Mouse (Mus musculus) induced T-regulatory cell, adult 2 months (primary cell): ENCODE data around the gene Nek9.
A peak's percentile ranks its signal among the peaks of the same experiment; 100 is the strongest.
"Not testable (repeated sequence)": the region's sequence is repeated elsewhere in the genome, so short reads cannot be mapped to it uniquely, and the experiment has no call there.

Experiments used
- DNase-seq: peaks from one replicate; pipeline ENCODE4 v3.0.0-alpha.2; 2012; ENCODE audit warnings: low read depth

Gene Nek9

DNA sequence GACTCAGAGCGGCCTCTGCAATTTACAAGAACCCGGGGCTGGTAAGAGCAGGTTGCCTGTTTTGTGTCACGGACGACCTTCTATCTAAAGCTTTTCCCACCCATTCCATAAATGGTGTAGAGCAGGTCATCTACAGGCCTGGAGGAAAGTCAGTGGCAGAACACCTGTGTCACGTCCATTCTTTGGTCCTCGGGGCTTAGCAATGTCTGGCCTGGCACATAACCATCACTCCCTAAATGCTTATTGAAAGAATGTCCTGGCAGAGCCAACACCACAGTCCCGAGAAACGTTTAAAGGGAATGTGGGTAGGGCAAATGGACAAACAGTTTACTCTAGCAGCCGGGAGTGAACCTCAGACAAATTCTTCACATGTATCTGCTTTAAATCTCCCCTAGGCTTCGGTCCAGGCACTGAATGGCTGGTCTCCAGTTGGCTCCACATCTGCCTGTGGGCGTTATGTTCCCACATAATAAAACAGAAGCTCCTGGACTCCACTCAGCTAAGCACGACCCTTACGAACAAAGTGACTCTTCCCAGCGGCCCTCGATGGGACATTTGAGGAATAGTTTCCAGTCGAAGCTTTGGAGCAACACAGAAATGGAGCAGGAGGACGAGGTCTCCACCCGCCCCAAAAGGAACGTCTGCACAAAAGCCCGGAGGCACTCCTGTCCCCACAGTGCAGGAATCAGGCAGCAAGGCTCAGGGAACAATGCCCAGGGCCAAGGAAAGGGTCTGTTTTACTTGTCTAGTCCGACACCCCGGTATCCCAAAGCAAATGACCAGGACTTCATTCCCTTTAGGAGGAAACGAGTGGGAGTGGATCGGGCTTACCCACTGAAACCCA, 49.8 kb downstream of the Nek9 start:
- DNase-seq, result no peak

- peak; percentile 96 for DNase-seq
Measured at GRCm38 (mm10) chr12:85288486-85289156, 50.5 kb downstream of the Nek9 start, which contains the start of gene Zc2hc1c. Zc2hc1c (plus strand) TSS chr12:85288591.

GRCm38 (mm10) chr12:85287809-85288485, 51.2 kb downstream of the Nek9 start, which contains the start of gene Acyp1:
Acyp1 (minus strand) TSS chr12:85288438.
- no peak for DNase-seq

DNA sequence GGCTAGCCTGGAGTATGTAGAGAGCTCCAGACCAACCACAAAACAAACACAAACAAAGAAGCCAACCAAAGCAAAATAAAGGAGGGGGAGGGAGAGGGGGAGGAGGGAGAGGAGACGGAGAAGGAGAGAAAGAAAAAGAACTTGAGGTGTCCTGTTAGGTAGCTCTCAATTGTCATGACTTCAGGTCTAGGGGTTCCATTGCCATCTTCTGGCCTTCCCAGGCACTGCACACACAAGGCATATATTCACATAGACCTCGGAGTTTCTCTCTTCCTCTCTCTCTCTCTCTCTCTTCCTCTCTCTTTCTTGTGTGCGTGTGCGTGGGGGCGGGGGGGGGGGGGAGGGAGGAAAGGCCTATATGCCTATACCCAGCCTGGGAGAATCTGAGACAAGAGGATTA, 52.2 kb downstream of the Nek9 start:
- peak; percentile 77 for DNase-seq

GRCm38 (mm10) chr12:85284996-85285395, 54.2 kb downstream of the Nek9 start:
- no peak for DNase-seq

GRCm38 (mm10) chr12:85284331-85284730, 54.8 kb downstream of the Nek9 start:
- DNase-seq, result no peak

DNA sequence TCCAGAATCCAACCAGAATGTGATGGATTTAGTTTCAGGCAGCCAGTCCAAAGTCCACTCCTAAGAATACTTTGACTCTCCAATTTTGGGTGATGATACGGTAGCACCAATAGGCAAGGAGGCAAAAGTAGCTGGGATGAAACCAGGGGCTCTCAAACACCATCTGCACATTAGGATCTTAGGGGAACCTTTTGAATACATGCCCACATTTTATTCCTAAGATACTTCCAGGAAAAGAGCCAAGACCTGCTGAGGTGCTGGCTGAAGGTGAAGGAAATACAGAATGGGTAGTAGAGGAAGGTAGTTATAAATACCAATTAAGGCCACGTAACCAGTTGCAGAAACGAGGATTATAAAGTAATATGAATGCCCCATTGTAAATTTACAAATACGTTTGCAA, 57.4 kb downstream of the Nek9 start:
- not testable (repeated sequence) for DNase-seq

- DNase-seq, result peak; percentile 41
Measured at GRCm38 (mm10) chr12:85280845-85281651, 58.1 kb downstream of the Nek9 start.

DNA sequence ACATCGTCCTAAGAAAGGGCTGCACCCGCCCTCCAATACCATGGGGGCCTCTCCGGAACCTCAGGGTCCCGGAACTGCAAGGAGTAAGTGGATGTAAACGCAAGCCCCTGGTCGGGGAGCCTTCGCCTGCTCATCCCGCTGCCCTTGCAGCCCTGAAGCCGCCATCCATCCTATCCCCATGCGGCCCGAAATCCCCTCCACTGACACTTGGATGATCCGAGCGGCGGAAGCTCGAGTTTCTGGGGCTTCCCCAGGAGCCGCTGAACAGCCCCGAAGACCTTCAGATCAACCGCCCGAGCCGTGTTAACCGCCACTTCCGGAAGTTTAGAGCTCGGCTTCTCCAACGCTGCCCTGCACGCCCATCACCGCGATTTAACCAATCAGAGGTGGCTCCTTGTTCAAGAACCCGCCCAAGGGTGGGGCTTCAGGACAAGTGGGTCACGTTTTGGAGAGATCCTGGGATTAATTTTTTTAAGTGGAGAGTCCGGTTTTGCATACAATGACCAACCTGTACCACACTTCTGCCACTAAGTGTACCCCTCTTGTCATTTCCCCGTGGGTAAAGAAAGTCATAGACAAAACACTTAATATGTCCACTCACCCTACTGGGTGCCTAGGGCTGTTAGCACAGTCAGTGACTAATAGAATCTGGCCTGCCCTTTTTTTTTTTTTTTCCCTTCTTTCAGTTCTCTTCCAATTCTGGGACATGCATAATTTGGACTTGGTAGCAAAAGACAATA, 58.9 kb downstream of the Nek9 start:
- peak; percentile 99 for DNase-seq

GRCm38 (mm10) chr12:85279396-85280080, 59.6 kb downstream of the Nek9 start:
- DNase-seq, result no peak

DNA sequence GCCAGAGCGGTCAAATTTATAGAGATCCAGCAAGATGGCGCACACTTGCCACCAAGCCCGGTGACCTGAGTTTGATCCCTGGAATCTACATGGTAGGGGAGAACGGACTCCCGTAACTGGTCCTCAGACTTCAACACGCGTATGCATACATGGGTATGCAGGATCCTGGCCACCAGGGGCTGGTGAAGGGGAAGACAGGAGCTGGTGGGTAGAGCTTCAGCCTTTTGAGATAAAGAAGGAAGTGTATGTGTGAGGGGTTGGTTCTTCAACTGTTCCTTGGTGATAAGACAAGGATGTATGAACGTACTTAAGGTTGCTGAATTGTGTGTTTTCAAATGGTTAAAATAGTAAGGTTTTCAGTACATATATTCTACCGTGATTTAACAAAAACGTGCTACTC, 60.2 kb downstream of the Nek9 start:
- peak; percentile 54 for DNase-seq

DNA sequence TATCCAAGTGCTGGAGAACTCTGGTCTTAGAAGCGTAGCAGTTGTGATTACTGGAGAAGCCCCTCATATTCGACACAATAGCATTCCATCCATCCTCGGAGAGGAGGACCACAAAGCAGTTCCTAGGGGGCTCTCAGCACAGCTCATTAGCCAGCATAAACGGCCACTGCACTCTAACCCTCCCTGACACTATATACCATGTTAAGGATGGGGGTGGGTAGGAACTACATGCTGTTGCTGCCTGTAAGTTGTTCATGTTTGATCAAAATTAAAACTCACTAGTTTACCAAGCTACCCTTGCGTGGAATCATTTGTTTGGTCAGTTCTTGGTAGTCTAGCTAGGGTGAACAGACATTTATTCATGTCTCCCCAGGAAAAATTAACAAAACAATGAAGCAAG, 62.9 kb downstream of the Nek9 start:
- DNase-seq, result no peak

- DNase-seq, result no peak
Measured at GRCm38 (mm10) chr12:85273508-85273907, 65.7 kb downstream of the Nek9 start.

- no peak for DNase-seq
Measured at GRCm38 (mm10) chr12:85271843-85272206, 67.3 kb downstream of the Nek9 start.

GRCm38 (mm10) chr12:85271132-85271842, 67.9 kb downstream of the Nek9 start:
- DNase-seq, result no peak

GRCm38 (mm10) chr12:85270319-85270718, 68.8 kb downstream of the Nek9 start, which contains the start of gene Mlh3:
Mlh3 (minus strand) TSS chr12:85270599.
- peak; percentile 93 for DNase-seq

GRCm38 (mm10) chr12:85269821-85270220, 69.3 kb downstream of the Nek9 start:
- DNase-seq, result no peak

GRCm38 (mm10) chr12:85266248-85266647, 72.9 kb downstream of the Nek9 start:
- DNase-seq, result no peak

- DNase-seq, result no peak
Measured at GRCm38 (mm10) chr12:85264940-85265339, 74.2 kb downstream of the Nek9 start.

- DNase-seq, result no peak
Measured at GRCm38 (mm10) chr12:85264531-85264930, 74.6 kb downstream of the Nek9 start.
